Comparison of ENCODE assay signal across 8 mouse cellular contexts in genomic region chr15:77882797-77883696, GRCm38 (mm10). TPM values are rescaled to one million over a fixed set of nuclear protein-coding genes. Genes with fewer than 3 reads are reported as not detected.
DNase-seq lines count a peak whose midpoint lies in the region; ATAC-seq and TF ChIP-seq lines count a peak whose summit lies in the region.

No protein-coding gene starts in this region.

- peaks cover 45% of the 10 kb centered on the region for H3K4me1 ChIP-seq in heart, embryonic 10.5 days
- no peaks in the 10 kb centered on the region; the same call in 1 of the 2 replicates for H3K4me1 ChIP-seq in brown adipose tissue, adult 24 weeks (ENCODE audit: control insufficient read depth, insufficient read depth, insufficient read length, low read length)
- peaks cover 33% of the 10 kb centered on the region for H3K4me1 ChIP-seq in intestine, embryonic 16.5 days (ENCODE audit: control insufficient read depth, insufficient read depth, low read length)
- H3K4me1 ChIP-seq in lung, embryonic 14.5 days (ENCODE audit: insufficient read depth), result peaks cover 18% of the 10 kb centered on the region

- peak overlapping the region; percentile 24 for H3K4me3 ChIP-seq in heart, embryonic 10.5 days
- no peak overlapping the region for H3K4me3 ChIP-seq in brown adipose tissue, adult 24 weeks (ENCODE audit: insufficient read depth, low read depth, low read length)
- H3K4me3 ChIP-seq in intestine, embryonic 16.5 days (ENCODE audit: low read length), result no peak overlapping the region
- no peak overlapping the region for H3K4me3 ChIP-seq in lung, embryonic 14.5 days (ENCODE audit: low read depth, low read length)

- H3K4me2 ChIP-seq in intestine, embryonic 16.5 days (ENCODE audit: low read depth, low read length), result peak overlapping the region; percentile 33
- H3K4me2 ChIP-seq in lung, embryonic 14.5 days, result peak overlapping the region; percentile 51

- H3K27ac ChIP-seq in heart, embryonic 10.5 days, result peak overlapping the region; percentile 91
- peak overlapping the region; percentile 23 for H3K27ac ChIP-seq in brown adipose tissue, adult 24 weeks (replicated peaks; ENCODE audit: low read depth, low read length)
- H3K27ac ChIP-seq in intestine, embryonic 16.5 days (ENCODE audit: low read length), result peak overlapping the region; percentile 92
- peak overlapping the region; percentile 96 for H3K27ac ChIP-seq in lung, embryonic 14.5 days (ENCODE audit: low read depth)

- H3K36me3 ChIP-seq in heart, embryonic 10.5 days, result no peaks in the 10 kb centered on the region
- H3K36me3 ChIP-seq in intestine, embryonic 16.5 days (ENCODE audit: control insufficient read depth, insufficient read depth, low read length), result no peaks in the 10 kb centered on the region
- H3K36me3 ChIP-seq in lung, embryonic 14.5 days (ENCODE audit: insufficient read depth), result no peaks in the 10 kb centered on the region

- ATAC-seq in intestine, embryonic 16.5 days, result peak; percentile 63
- peak; percentile 85 for ATAC-seq in lung, embryonic 14.5 days (ENCODE audit: insufficient read depth)

- peak; percentile 89 for DNase-seq in heart, embryonic 10.5 days (ENCODE audit: low spot score)
- no peak for DNase-seq in heart, postnatal 36 days
- DNase-seq in lung, embryonic 14.5 days, result peak; percentile 84
- no peak for DNase-seq in layer of hippocampus, postnatal 25 days (ENCODE audit: extremely low spot score in 1 of 2, low spot score in 1 of 2)
- DNase-seq in layer of hippocampus, adult 8-10 months (ENCODE audit: low spot score in 2 of 2), result no peak
- DNase-seq in left cerebral cortex, postnatal 14 days (ENCODE audit: low spot score in 2 of 2), result no peak

- TF ChIP-seq CTCF in lung, embryonic 14.5 days (IDR thresholded peaks at IDR 0.05; ENCODE audit: low read depth), result no peak

- intact Hi-C loops in heart, postnatal 36 days (cut with DNase I), result no loop called here
- intact Hi-C loops in left cerebral cortex, postnatal 14 days (cut with DNase I), result no loop called here

- WGBS in heart, embryonic 10.5 days, result 6% methylated on average over 16 of the region's 17 CpGs
- WGBS in intestine, embryonic 16.5 days, result 24% methylated on average over 17 of the region's 17 CpGs
- WGBS in lung, embryonic 14.5 days, result 6% methylated on average over 17 of the region's 17 CpGs

- H3K9ac ChIP-seq in intestine, embryonic 16.5 days (ENCODE audit: low read depth, low read length), result peak overlapping the region; percentile 62
- H3K9ac ChIP-seq in lung, embryonic 14.5 days, result peak overlapping the region; percentile 37

- no peaks in the 10 kb centered on the region for H3K27me3 ChIP-seq in heart, embryonic 10.5 days (ENCODE audit: insufficient read depth, poor library complexity, severe bottlenecking)
- no peaks in the 10 kb centered on the region for H3K27me3 ChIP-seq in intestine, embryonic 16.5 days (replicated peaks; ENCODE audit: control insufficient read depth, insufficient read depth, low read length)
- H3K27me3 ChIP-seq in lung, embryonic 14.5 days (ENCODE audit: insufficient read depth, low read length), result no peaks in the 10 kb centered on the region

- H3K9me3 ChIP-seq in heart, embryonic 10.5 days, result no peaks in the 10 kb centered on the region
- no peaks in the 10 kb centered on the region for H3K9me3 ChIP-seq in intestine, embryonic 16.5 days (ENCODE audit: control insufficient read depth, low read length)
- no peaks in the 10 kb centered on the region for H3K9me3 ChIP-seq in lung, embryonic 14.5 days (ENCODE audit: low read depth, low read length)

RNA-seq across cellular contexts. Expression of gene Myh9, which starts 41.1 kb away (rescaled TPM):
- 34.5 and 37.5 TPM in 2 replicates for polyA plus RNA-seq in heart, embryonic 10.5 days (2016; fragmentation: Nextera tagmentation; extraction: Ambion mirVana)
- total RNA-seq in heart, postnatal 36 days (2021), result 100 to 1,000 TPM; 105 to 110 TPM
- 36.0 and 59.3 TPM in 2 replicates for polyA plus RNA-seq in brown adipose tissue, adult 24 weeks (2012; ENCODE audit: insufficient read depth, insufficient read length, missing spikeins)
- 39.1 and 43.8 TPM in 2 replicates for polyA plus RNA-seq in intestine, embryonic 16.5 days (2015; fragmentation: Nextera tagmentation; extraction: Ambion mirVana)
- 86.6 and 87.5 TPM in 2 replicates for polyA plus RNA-seq in lung, embryonic 14.5 days (2014; fragmentation: Nextera tagmentation; extraction: Ambion mirVana)
- total RNA-seq in layer of hippocampus, postnatal 25 days (2021), result 10 to 100 TPM; 75.0 to 90.2 TPM
- total RNA-seq in layer of hippocampus, adult 8-10 months (2022), result 100 to 1,000 TPM in 3 of 4 experiments, 10 to 100 TPM in 1; 89.0 to 116 (median 104) TPM
- 10 to 100 TPM; 70.3 to 73.8 TPM for total RNA-seq in left cerebral cortex, postnatal 14 days (2021)

RNA-seq across cellular contexts. Expression of gene Txn2, which starts 45.8 kb away (rescaled TPM):
- polyA plus RNA-seq in heart, embryonic 10.5 days (2016; fragmentation: Nextera tagmentation; extraction: Ambion mirVana), result 311 and 315 TPM in 2 replicates
- total RNA-seq in heart, postnatal 36 days (2021), result 100 to 1,000 TPM; 276 to 279 TPM
- 696 and 736 TPM in 2 replicates for polyA plus RNA-seq in brown adipose tissue, adult 24 weeks (2012; ENCODE audit: insufficient read depth, insufficient read length, missing spikeins)
- polyA plus RNA-seq in intestine, embryonic 16.5 days (2015; fragmentation: Nextera tagmentation; extraction: Ambion mirVana), result 357 and 388 TPM in 2 replicates
- polyA plus RNA-seq in lung, embryonic 14.5 days (2014; fragmentation: Nextera tagmentation; extraction: Ambion mirVana), result 209 and 227 TPM in 2 replicates
- 100 to 1,000 TPM; 115 to 140 TPM for total RNA-seq in layer of hippocampus, postnatal 25 days (2021)
- 100 to 1,000 TPM; 119 to 130 (median 128) TPM for total RNA-seq in layer of hippocampus, adult 8-10 months (2022)
- 100 to 1,000 TPM; 121 to 124 TPM for total RNA-seq in left cerebral cortex, postnatal 14 days (2021)

Comparison
In these comparisons a context has a peak if more than half of its experiments do, and no peak if none do; other contexts are left out.
1. DNase-seq: peak in heart, embryonic 10.5 days (single experiment) and lung, embryonic 14.5 days (single experiment); none in heart, postnatal 36 days (0 of 2), layer of hippocampus, postnatal 25 days (0 of 2), layer of hippocampus, adult 8-10 months (0 of 2) and left cerebral cortex, postnatal 14 days (0 of 2).
2. H3K27ac ChIP-seq: peak in every context shown above with its lines; median percentile 96 in lung, embryonic 14.5 days; 92 in intestine, embryonic 16.5 days; 91 in heart, embryonic 10.5 days; 23 in brown adipose tissue, adult 24 weeks.